Mouse (Mus musculus): ENCODE results near the gene Clmp.
"Not testable (repeated sequence)": the region's sequence is repeated elsewhere in the genome, so short reads cannot be mapped to it uniquely, and the experiment has no call there.

Clmp gene

GRCm38 (mm10) chr9:40800675-40801612 is 115.2 kb downstream of the Clmp start, which contains the start of gene Hspa8:
Gene Hspa8, plus strand, starts transcription at chr9:40800984.
- peak; percentile 93 for DNase-seq (ENCODE audit: extremely low read depth, low read depth)

GRCm38 (mm10) chr9:40801614-40802532 is 116.1 kb downstream of the Clmp start:
- not testable (repeated sequence) for DNase-seq (ENCODE audit: extremely low read depth, low read depth)

GRCm38 (mm10) chr9:40802533-40802875 is 116.7 kb downstream of the Clmp start:
- DNase-seq (ENCODE audit: extremely low read depth, low read depth), result not testable (repeated sequence)

GRCm38 (mm10) chr9:40804576-40804975 is 118.8 kb downstream of the Clmp start:
- not testable (repeated sequence) for DNase-seq (ENCODE audit: extremely low read depth, low read depth)

- peak; percentile 64 for DNase-seq (ENCODE audit: extremely low read depth, low read depth)
Observed at GRCm38 (mm10) chr9:40805263-40805662, 119.5 kb downstream of the Clmp start.

GRCm38 (mm10) chr9:40806440-40807288 is 120.9 kb downstream of the Clmp start:
- DNase-seq (ENCODE audit: extremely low read depth, low read depth), result peak; percentile 60

- DNase-seq (ENCODE audit: extremely low read depth, low read depth), result peak; percentile 57
Observed at GRCm38 (mm10) chr9:40807289-40807920, 121.6 kb downstream of the Clmp start.

- no peak for DNase-seq (ENCODE audit: extremely low read depth, low read depth)
Observed at GRCm38 (mm10) chr9:40808061-40808906, 122.5 kb downstream of the Clmp start.

GRCm38 (mm10) chr9:40808907-40809280 is 123.1 kb downstream of the Clmp start:
- no peak for DNase-seq (ENCODE audit: extremely low read depth, low read depth)

- no peak for DNase-seq (ENCODE audit: extremely low read depth, low read depth)
Observed at GRCm38 (mm10) chr9:40811860-40812259, 126.1 kb downstream of the Clmp start.

GRCm38 (mm10) chr9:40814060-40814459 is 128.3 kb downstream of the Clmp start:
- no peak for DNase-seq (ENCODE audit: extremely low read depth, low read depth)

GRCm38 (mm10) chr9:40817325-40818028 is 131.7 kb downstream of the Clmp start:
- DNase-seq (ENCODE audit: extremely low read depth, low read depth), result no peak

- no peak for DNase-seq (ENCODE audit: extremely low read depth, low read depth)
Observed at GRCm38 (mm10) chr9:40825601-40826000, 139.8 kb downstream of the Clmp start.

- DNase-seq (ENCODE audit: extremely low read depth, low read depth), result no peak
Observed at GRCm38 (mm10) chr9:40827366-40827765, 141.6 kb downstream of the Clmp start.

GRCm38 (mm10) chr9:40834569-40834968 is 148.8 kb downstream of the Clmp start:
- peak; percentile 56 for DNase-seq (ENCODE audit: extremely low read depth, low read depth)
